Mouse (Mus musculus) cerebellum, adult 2 months (tissue): ENCODE measurements at regions not wholly inside any gene's neighbourhood (a gene's known extent, or its start where the extent isn't known, plus 50 kb on each side); places are given as distances from the start of the nearest gene placed in this dataset.

Experiments
- CTCF ChIP-seq: fragments of 200-500 bp; IDR thresholded peaks from 2 replicates; pipeline ENCODE4 v1.5.1; 2011; ENCODE audit warnings: low read depth, mild to moderate bottlenecking, control low read depth, low read length, moderate library complexity, borderline replicate concordance; ENCODE audit not compliant: insufficient read depth
- POLR2A ChIP-seq: fragments of 200-500 bp; IDR thresholded peaks from 2 replicates; pipeline ENCODE4 v1.6.1; 2011; ENCODE audit warnings: low read length, control low read depth, borderline replicate concordance; ENCODE audit not compliant: insufficient read depth

DNA sequence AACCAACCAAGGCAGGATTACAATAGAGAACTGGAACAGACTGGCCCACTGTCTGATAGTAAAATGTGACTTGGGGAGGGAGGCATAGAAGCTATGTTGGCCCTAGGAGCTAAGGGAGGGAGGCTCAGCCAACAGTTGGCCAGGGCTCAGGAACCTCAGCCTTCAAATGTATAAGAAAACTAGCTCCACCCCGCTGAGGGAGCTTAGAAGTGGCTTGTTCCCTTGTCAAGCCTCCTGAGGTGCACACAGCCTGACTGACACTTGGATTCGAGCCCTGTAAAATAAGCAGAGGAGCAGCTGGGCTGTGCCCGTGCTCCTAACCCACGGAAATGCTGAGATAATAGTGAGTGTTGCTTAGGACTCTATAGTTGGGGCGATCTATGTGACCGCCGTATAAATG is 144.7 kb downstream of the Fam43a start:
- TF ChIP-seq CTCF (no peak), POLR2A (no peak)
